Mouse (Mus musculus) frontal cortex, postnatal 36 days (tissue): ENCODE data around the gene Trpm8.

Source experiments
- DNase-seq, 2 experiments: peaks; one replicate each; pipeline ENCODE4 v3.0.0; 2022; ENCODE audit warnings: low spot score in 2 of 2

Gene Trpm8

DNA sequence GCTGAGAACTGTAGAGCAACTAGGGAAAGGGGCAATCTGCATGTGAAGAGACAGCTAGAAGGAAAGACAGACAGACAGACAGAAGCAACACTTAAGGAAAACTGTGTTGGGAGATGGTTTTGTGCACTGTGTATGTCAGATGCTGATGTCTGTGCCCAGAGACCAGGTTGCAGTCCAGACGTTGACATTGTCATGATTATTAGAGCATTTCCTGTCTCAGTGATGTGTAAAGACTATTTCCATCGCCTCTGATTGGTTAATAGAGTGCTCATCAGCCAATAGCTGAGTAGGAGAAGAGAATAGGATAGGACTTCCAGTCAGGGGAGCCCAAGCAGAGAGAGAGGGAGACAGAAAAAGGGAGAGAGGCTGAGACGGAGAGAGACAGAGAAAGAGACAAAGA lies 155.1 kb downstream of the Trpm8 start:
- DNase-seq = no peak

DNA sequence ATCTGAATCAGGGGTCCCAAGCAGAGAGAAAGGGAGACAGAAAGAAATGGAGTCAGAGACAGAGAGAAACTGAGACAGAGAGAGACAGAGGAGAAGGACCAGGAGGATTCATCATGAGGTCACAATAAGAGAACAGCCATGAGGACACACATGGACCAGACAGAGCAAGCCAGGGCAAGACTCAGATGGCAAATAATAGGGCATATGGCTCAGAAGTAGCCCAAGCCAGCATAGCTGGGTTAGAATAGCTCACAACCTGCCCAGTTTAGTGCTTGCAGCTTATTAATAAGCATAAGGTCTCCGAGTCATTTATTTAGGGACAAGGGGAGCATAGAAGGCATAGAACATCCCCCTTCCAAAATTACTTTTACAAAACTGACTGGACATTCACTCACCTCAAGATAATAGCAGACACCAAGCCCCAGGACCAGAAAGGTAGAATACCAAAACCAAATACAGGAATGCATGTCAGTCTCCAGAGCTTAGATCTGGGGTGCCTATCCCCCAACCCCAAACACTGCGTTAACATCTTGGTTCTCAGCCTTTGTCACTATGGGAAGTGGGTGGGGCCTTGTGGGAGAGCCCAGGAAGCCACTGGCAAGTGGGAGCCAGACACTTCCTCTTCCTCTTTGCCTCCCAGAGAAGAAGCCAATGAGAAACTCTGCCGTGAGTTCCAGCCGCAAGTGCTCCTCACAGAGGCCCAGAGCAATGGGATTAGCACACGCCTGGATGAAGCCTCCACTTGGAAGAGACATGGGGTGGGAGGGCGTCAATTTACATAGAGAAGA lies 155.8 kb downstream of the Trpm8 start:
- DNase-seq = no peak

DNA sequence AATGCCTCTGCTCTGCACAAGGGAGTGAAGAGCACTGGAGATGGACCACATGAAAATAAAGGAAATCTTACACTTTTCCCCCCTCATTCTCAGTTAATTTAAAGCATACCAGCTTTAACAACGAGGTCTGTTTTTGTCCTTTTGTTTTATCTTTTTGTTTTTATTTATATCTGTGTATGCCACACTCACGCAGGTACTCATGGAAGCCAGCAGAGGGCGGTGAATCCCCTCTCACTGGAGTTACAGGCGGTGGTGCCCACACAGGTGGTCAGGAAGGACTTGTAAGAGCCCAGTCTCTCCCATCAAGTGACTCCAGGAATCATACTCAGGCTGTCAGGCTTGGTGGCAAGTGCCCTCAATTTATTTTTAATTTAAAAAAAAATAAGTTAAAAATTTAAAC lies 156.6 kb downstream of the Trpm8 start:
- DNase-seq = no peak

DNA sequence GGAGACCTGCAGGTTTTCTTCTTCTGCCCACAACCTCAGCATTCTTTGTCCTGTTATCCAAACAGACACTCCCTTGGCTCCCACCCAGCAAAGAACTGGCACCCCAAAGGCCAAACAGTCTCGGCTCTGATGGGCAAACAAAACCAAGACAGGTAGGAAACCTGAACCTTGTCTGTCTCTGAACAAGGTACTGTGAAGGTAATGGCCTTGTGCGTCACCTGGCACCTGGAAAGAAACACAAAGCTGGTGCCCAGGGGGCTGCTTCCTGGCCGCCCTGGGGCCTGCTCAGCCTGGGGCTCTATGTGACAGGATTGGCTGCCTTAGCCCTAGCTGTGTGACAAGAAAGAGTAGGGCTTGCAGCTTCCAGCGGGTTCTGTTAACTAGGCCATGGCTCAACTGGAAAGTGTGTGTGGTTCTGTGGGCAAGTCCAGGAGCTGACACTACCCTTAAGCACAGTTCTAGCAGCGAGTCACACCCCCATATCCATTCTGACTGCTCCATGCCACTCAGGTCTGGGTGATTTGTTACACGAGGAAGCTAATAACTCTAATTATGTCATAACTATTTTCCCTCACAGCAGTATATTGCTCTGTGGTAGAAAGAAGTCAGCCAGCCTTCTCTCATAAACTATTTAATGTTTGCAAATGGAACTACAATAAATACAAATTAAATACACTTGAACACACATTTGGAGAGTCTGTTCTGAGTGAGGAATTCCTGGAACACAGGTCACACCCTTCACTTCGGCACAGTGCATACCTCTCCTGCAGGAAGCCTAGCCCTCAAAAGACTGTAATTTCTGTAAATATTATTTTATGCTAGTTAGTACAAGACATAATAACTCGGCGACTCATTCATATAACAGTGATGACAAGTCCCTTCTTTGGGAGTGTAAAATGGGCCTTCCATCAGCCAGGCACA lies 160.0 kb downstream of the Trpm8 start:
- DNase-seq = no peak
